29 mouse cellular contexts compared by ENCODE assay signal in the genomic region with DNA sequence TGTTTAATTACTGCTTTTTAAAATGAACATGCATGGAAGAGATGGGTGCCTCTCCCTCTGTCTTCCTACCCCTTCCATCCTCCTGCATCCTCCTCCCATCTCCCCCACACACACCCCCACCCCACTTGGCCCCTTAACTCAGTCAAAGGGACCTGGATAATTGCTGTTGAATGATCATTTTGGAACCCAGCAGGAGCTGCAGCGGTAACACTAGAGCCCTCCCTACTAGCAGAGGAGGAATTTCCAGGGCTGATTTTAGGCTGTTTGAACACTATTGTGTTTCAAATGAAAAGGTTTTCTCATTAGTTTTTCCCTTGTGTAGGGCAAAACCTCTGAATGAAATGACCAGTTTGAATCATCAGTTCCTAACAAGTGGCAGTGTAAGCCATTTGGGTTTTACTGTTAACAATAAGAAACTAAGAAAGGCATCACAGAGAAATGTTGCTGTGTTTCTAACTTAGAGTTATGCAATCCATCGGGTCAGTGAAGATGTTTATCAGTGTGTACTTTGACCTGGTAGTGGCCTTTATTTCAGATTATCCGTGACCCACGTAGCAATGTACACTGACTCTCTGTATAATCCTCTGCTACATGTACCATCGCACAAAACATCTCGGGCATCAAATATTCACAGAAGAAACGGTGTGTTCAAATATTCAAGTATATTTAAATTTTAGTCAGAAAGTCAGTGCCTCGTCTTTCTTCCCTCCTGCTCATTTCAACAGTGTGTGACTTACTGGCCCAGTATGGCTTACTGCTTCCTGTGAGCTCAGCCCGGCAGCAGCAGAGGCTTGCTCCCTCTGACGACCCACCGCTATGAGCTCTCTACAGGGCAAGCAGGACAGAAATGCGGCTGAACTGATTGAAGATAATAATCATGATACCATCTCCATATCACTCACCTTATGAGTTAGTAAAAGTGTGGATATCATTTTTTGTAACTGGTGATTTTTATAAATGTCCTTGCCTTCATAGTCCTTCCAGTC. TPM values are rescaled to one million over a fixed set of nuclear protein-coding genes. Genes with fewer than 3 reads are reported as not detected.
A peak's percentile ranks its signal among the peaks of the same experiment; 100 is the strongest.
DNase-seq lines count a peak whose midpoint lies in the region; ATAC-seq and TF ChIP-seq lines count a peak whose summit lies in the region.
"Had no signal": no experiment of that assay in that cellular context is flagged by ENCODE, and none has a peak within 500 bp of the region (broad histone marks: within the 10 kb centered on the region; RNA-seq: fewer than 3 reads in every experiment).

No protein-coding gene starts in this region.

- no peak for TF ChIP-seq CTCF in midbrain, postnatal 0 days (IDR thresholded peaks at IDR 0.05)

- H3K9me3 ChIP-seq in forebrain, embryonic 14.5 days (replicated peaks; ENCODE audit: control insufficient read depth, low read length): no peaks in the 10 kb centered on the region
- no peaks in the 10 kb centered on the region for H3K9me3 ChIP-seq in forebrain, embryonic 15.5 days
- H3K9me3 ChIP-seq in midbrain, embryonic 11.5 days (ENCODE audit: control insufficient read depth, low read length): no peaks in the 10 kb centered on the region
- H3K9me3 ChIP-seq in midbrain, postnatal 0 days (ENCODE audit: low read length): no peaks in the 10 kb centered on the region
- H3K9me3 ChIP-seq: embryonic facial prominence, embryonic 13.5 days; heart, embryonic 10.5 days; hindbrain, embryonic 13.5 days; intestine, embryonic 15.5 days; limb, embryonic 12.5 days; liver, embryonic 15.5 days; midbrain, embryonic 15.5 days; stomach, embryonic 15.5 days had no signal

- peaks cover 23% of the 10 kb centered on the region; the same call in 1 of the 2 replicates for H3K27me3 ChIP-seq in forebrain, embryonic 14.5 days (replicated peaks; ENCODE audit: control insufficient read depth, insufficient read depth, low read length)
- H3K27me3 ChIP-seq in forebrain, embryonic 15.5 days: peaks cover 17% of the 10 kb centered on the region; the same call in 1 of the 2 replicates
- H3K27me3 ChIP-seq in midbrain, embryonic 11.5 days (ENCODE audit: control insufficient read depth, insufficient read depth, low read length): peaks cover 3% of the 10 kb centered on the region
- H3K27me3 ChIP-seq in midbrain, postnatal 0 days (ENCODE audit: insufficient read depth, low read length): no peaks in the 10 kb centered on the region
- H3K27me3 ChIP-seq: CH12.LX; intestine, embryonic 15.5 days; stomach, embryonic 15.5 days had no signal

- ATAC-seq in forebrain, embryonic 14.5 days: no peak
- no peak for ATAC-seq in forebrain, embryonic 15.5 days (replicated peaks)
- peak; percentile 23; the same call in 1 of the 2 replicates for ATAC-seq in midbrain, embryonic 11.5 days (ENCODE audit: low FRiP score)
- no peak for ATAC-seq in midbrain, postnatal 0 days (ENCODE audit: low FRiP score)
- ATAC-seq: intestine, embryonic 15.5 days; lung, postnatal 0 days; midbrain, embryonic 15.5 days had no signal

- H3K36me3 ChIP-seq in forebrain, embryonic 14.5 days (ENCODE audit: control insufficient read depth, insufficient read depth, low read length): no peaks in the 10 kb centered on the region
- H3K36me3 ChIP-seq in forebrain, embryonic 15.5 days: no peaks in the 10 kb centered on the region
- no peaks in the 10 kb centered on the region for H3K36me3 ChIP-seq in midbrain, embryonic 11.5 days (ENCODE audit: control insufficient read depth, insufficient read depth, low read length)
- H3K36me3 ChIP-seq in midbrain, postnatal 0 days (ENCODE audit: insufficient read depth, low read length): no peaks in the 10 kb centered on the region
- H3K36me3 ChIP-seq: embryonic facial prominence, embryonic 13.5 days; heart, embryonic 10.5 days; hindbrain, embryonic 13.5 days; intestine, embryonic 15.5 days; limb, embryonic 12.5 days; liver, embryonic 15.5 days; midbrain, embryonic 15.5 days; stomach, embryonic 15.5 days had no signal

- WGBS in forebrain, embryonic 14.5 days: 10% methylated on average over 12 of the region's 12 CpGs
- 14% methylated on average over 12 of the region's 12 CpGs for WGBS in forebrain, embryonic 15.5 days
- WGBS in midbrain, embryonic 11.5 days: 16% methylated on average over 12 of the region's 12 CpGs
- 20% methylated on average over 12 of the region's 12 CpGs for WGBS in midbrain, postnatal 0 days

- H3K27ac ChIP-seq in forebrain, embryonic 14.5 days (ENCODE audit: low read depth, low read length): no peak overlapping the region
- H3K27ac ChIP-seq in forebrain, embryonic 15.5 days (replicated peaks): no peak overlapping the region
- no peak overlapping the region for H3K27ac ChIP-seq in midbrain, embryonic 11.5 days (ENCODE audit: low read depth, low read length)
- no peak overlapping the region for H3K27ac ChIP-seq in midbrain, postnatal 0 days (ENCODE audit: low read depth, low read length)
- H3K27ac ChIP-seq: embryonic facial prominence, embryonic 13.5 days; heart, embryonic 10.5 days; hindbrain, embryonic 13.5 days; intestine, embryonic 15.5 days; left cerebral cortex, adult 2 months; limb, embryonic 12.5 days; liver, embryonic 15.5 days; midbrain, embryonic 15.5 days; stomach, embryonic 15.5 days had no signal

- H3K9ac ChIP-seq in forebrain, embryonic 14.5 days (ENCODE audit: low read length): no peak overlapping the region
- no peak overlapping the region for H3K9ac ChIP-seq in forebrain, embryonic 15.5 days (replicated peaks)
- H3K9ac ChIP-seq in midbrain, embryonic 11.5 days (ENCODE audit: low read length): no peak overlapping the region
- H3K9ac ChIP-seq in midbrain, postnatal 0 days (replicated peaks; ENCODE audit: low read length, poor library complexity, severe bottlenecking): no peak overlapping the region
- H3K9ac ChIP-seq: embryonic facial prominence, embryonic 13.5 days; hindbrain, embryonic 13.5 days; intestine, embryonic 15.5 days; limb, embryonic 12.5 days; liver, embryonic 15.5 days; midbrain, embryonic 15.5 days; stomach, embryonic 15.5 days had no signal

- DNase-seq in forebrain, embryonic 14.5 days (ENCODE audit: low spot score): peak; percentile 26
- DNase-seq in midbrain, embryonic 11.5 days (ENCODE audit: low spot score, missing footprints): peak; percentile 92
- DNase-seq in midbrain, postnatal 0 days (ENCODE audit: low spot score): no peak
- peak; percentile 48 for DNase-seq in embryo, embryonic 10.5 days (ENCODE audit: low spot score)
- DNase-seq in cerebellum, postnatal 25 days: no peak
- no peak for DNase-seq in urinary bladder, postnatal 10 days (ENCODE audit: low spot score)
- DNase-seq: adrenal gland, postnatal 14 days; cerebellum, adult 11 months; cerebellum, postnatal 14 days; heart, postnatal 10 days; kidney, postnatal 36 days; layer of hippocampus, adult 9-11 months; thymus, adult 18-20 months; thymus, postnatal 4 days had no signal

- no peak overlapping the region for H3K4me2 ChIP-seq in forebrain, embryonic 14.5 days (ENCODE audit: low read length)
- H3K4me2 ChIP-seq in forebrain, embryonic 15.5 days (replicated peaks): no peak overlapping the region
- no peak overlapping the region for H3K4me2 ChIP-seq in midbrain, embryonic 11.5 days
- H3K4me2 ChIP-seq in midbrain, postnatal 0 days (ENCODE audit: low read depth, low read length, poor library complexity, severe bottlenecking): no peak overlapping the region
- H3K4me2 ChIP-seq: embryonic facial prominence, embryonic 13.5 days; hindbrain, embryonic 13.5 days; intestine, embryonic 15.5 days; liver, embryonic 15.5 days; midbrain, embryonic 15.5 days; stomach, embryonic 15.5 days had no signal

- peaks cover 6% of the 10 kb centered on the region; the same call in 1 of the 2 replicates for H3K4me1 ChIP-seq in forebrain, embryonic 14.5 days (ENCODE audit: control insufficient read depth, insufficient read depth, low read length)
- H3K4me1 ChIP-seq in forebrain, embryonic 15.5 days: peaks cover 9% of the 10 kb centered on the region
- peaks cover 14% of the 10 kb centered on the region for H3K4me1 ChIP-seq in midbrain, embryonic 11.5 days (ENCODE audit: control insufficient read depth, insufficient read depth, low read length)
- H3K4me1 ChIP-seq in midbrain, postnatal 0 days (ENCODE audit: insufficient read depth, low read length): peaks cover 7% of the 10 kb centered on the region; the same call in 1 of the 2 replicates

- no peak overlapping the region for H3K4me3 ChIP-seq in forebrain, embryonic 14.5 days (ENCODE audit: low read depth, low read length)
- no peak overlapping the region for H3K4me3 ChIP-seq in forebrain, embryonic 15.5 days
- no peak overlapping the region for H3K4me3 ChIP-seq in midbrain, embryonic 11.5 days (ENCODE audit: low read depth, low read length)
- H3K4me3 ChIP-seq in midbrain, postnatal 0 days (ENCODE audit: low read depth, low read length): no peak overlapping the region
- H3K4me3 ChIP-seq: embryonic facial prominence, embryonic 13.5 days; heart, embryonic 10.5 days; hindbrain, embryonic 13.5 days; intestine, embryonic 15.5 days; left cerebral cortex, adult 2 months; limb, embryonic 12.5 days; liver, embryonic 15.5 days; midbrain, embryonic 15.5 days; stomach, embryonic 15.5 days had no signal

RNA-seq across cellular contexts. Expression of gene Tctex1d1, which starts 1.8 kb away (rescaled TPM):
- 0.76 and 1.5 TPM in 2 replicates for polyA plus RNA-seq in forebrain, embryonic 14.5 days (2014; fragmentation: Nextera tagmentation; extraction: Ambion mirVana)
- 0.34 and 1.1 TPM in 2 replicates for polyA plus RNA-seq in forebrain, embryonic 15.5 days (2015; fragmentation: Nextera tagmentation; extraction: Ambion mirVana)
- polyA plus RNA-seq in midbrain, embryonic 11.5 days (2014; fragmentation: Nextera tagmentation; extraction: Ambion mirVana): 0.22 TPM in 1 of 2 replicates, not detected in the other
- total RNA-seq in midbrain, postnatal 0 days (2014; rRNA removed): 0.66 and 5.9 TPM in 2 replicates
- polyA plus RNA-seq in midbrain, postnatal 0 days (2015; fragmentation: Nextera tagmentation; extraction: Ambion mirVana): 1.9 and 2.0 TPM in 2 replicates
- total RNA-seq: adrenal gland, postnatal 14 days; CH12.LX; neutrophil, adult 5-6 weeks had no signal

RNA-seq across cellular contexts. Expression of gene Insl5, which starts 50.1 kb away (rescaled TPM):
- polyA plus RNA-seq in forebrain, embryonic 14.5 days (2014; fragmentation: Nextera tagmentation; extraction: Ambion mirVana): not detected in 2 replicates
- polyA plus RNA-seq in forebrain, embryonic 15.5 days (2015; fragmentation: Nextera tagmentation; extraction: Ambion mirVana): not detected in 2 replicates
- polyA plus RNA-seq in midbrain, embryonic 11.5 days (2014; fragmentation: Nextera tagmentation; extraction: Ambion mirVana): 0.23 and 0.43 TPM in 2 replicates
- total RNA-seq in midbrain, postnatal 0 days (2014; rRNA removed): 1.2 TPM in 1 of 2 replicates, not detected in the other
- 0.54 TPM in 1 of 2 replicates, not detected in the other for polyA plus RNA-seq in midbrain, postnatal 0 days (2015; fragmentation: Nextera tagmentation; extraction: Ambion mirVana)
- total RNA-seq: adrenal gland, postnatal 14 days; CH12.LX; gastrocnemius, postnatal 4 days; heart, postnatal 10 days; neutrophil, adult 5-6 weeks had no signal
- polyA plus RNA-seq: embryonic facial prominence, embryonic 13.5 days; heart, embryonic 10.5 days; hindbrain, embryonic 13.5 days; kidney, embryonic 14.5 days; limb, embryonic 12.5 days; liver, embryonic 15.5 days; lung, postnatal 0 days; stomach, embryonic 15.5 days had no signal

Comparison
In these comparisons a context has a peak if more than half of its experiments do, and no peak if none do; other contexts are left out.
1. DNase-seq: peak in forebrain, embryonic 14.5 days (single experiment), midbrain, embryonic 11.5 days (single experiment) and embryo, embryonic 10.5 days (single experiment); none in midbrain, postnatal 0 days (single experiment), cerebellum, postnatal 25 days (0 of 2) and urinary bladder, postnatal 10 days (single experiment).